ENCODE assay signal across 9 mouse cellular contexts in the genomic region with DNA sequence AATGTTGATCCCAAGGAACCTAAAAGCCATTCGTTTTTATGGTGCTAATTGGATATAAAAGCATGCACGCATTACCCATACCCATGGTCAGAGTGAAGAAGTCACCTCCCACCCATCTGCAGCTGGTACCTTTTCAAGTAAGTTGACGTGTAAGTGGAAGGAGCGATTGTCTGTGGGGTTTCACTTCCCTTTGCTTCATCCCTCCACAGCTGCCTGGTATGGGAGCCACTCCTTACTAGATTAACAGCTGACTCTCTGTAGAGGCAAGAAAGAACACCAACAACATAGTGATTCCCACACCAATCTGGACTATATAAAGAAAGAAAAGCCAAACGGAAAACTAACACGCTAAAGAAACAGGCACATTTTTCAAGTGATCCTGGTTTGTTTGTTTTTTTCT.
"Had no signal": no experiment of that assay in that cellular context is flagged by ENCODE, and none has a peak within 500 bp of the region (broad histone marks: within the 10 kb centered on the region; RNA-seq: fewer than 3 reads in every experiment).

No protein-coding gene starts in this region.

- ATAC-seq: liver, postnatal 0 days had no signal

- DNase-seq: kidney, adult 11 months; kidney, adult 9 months; kidney, postnatal 4 days; liver; liver, embryonic 13.5 days; liver, postnatal 0 days; midbrain, embryonic 14.5 days; retina, postnatal 1 day; thymus, postnatal 4 days had no signal
